Mouse (Mus musculus): ENCODE results near the gene Chchd6. TPM values are rescaled to one million over a fixed set of nuclear protein-coding genes. Genes with fewer than 3 reads are reported as not detected.

The Chchd6 gene
- polyA plus RNA-seq, 1 experiment = 7.4 TPM

GRCm38 (mm10) chr6:89633115-89633514, 37.7 kb upstream of the Chchd6 start:
- H3K4me1 ChIP-seq (ENCODE audit: control insufficient read depth, insufficient read depth, insufficient read length) = peaks cover 4% of the 10 kb centered on the region; the same call in 1 of the 2 replicates
- no peak overlapping the region for H3K4me3 ChIP-seq (ENCODE audit: extremely low read depth, insufficient read depth, insufficient read length)
- no peak for DNase-seq (ENCODE audit: low read depth in 1 of 2, low spot score in 2 of 2)
- no peak overlapping the region for H3K27ac ChIP-seq (ENCODE audit: insufficient read depth, low read length)
- no peaks in the 10 kb centered on the region for H3K36me3 ChIP-seq (ENCODE audit: control insufficient read depth, insufficient read depth, low read length)
- no peak for TF ChIP-seq CTCF (IDR thresholded peaks at IDR 0.05; ENCODE audit: extremely low read depth, insufficient read depth, insufficient read length, insufficient replicate concordance)
- no peak for TF ChIP-seq POLR2A (IDR thresholded peaks at IDR 0.05; ENCODE audit: low read depth, low read length)
- H3K27me3 ChIP-seq (ENCODE audit: control insufficient read depth, insufficient read depth, low read length) = no peaks in the 10 kb centered on the region
- 51% methylated on average over 7 of the region's 7 CpGs for WGBS

DNA sequence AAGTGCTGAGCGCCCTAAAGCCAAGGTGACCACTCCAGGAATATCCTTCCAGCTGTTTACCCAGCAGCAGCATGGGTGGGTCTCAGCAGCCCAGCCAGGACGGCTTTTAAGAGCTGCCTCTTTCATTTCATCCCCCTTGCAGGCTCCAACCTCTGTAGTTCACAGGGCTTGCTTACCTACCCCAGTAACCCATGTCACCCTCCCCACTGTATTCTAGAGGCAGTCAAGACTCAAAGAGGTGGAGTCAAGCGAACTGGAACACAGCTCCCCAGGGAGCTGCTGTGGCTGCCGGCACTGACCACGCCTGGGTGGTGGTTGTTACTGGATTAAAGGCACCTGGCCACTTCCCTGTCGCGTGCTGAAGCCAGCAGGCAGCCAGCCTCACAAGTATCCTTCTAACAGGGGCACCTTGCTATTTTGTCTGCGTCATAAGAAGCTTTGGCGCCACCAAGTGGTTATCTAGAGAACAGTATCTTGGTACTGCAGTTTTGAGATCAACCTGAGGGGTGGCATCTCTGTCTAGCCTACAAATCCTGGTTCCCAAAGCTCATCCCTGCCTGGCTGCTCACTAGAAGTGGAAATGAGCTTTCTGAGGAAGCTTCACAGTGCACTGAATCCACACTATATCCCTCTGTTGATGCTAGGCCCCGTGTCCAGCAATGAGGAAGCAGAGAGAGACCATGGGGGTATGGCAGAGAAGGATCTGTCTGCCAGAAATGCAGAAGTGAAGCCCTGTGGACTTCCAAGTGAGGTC, 36.5 kb upstream of the Chchd6 start:
- no peak overlapping the region for H3K27ac ChIP-seq (ENCODE audit: insufficient read depth, low read length)
- no peak overlapping the region for H3K4me3 ChIP-seq (ENCODE audit: extremely low read depth, insufficient read depth, insufficient read length)
- peak; percentile 71 to 73 for DNase-seq (ENCODE audit: low read depth in 1 of 2, low spot score in 2 of 2)
- H3K4me1 ChIP-seq (ENCODE audit: control insufficient read depth, insufficient read depth, insufficient read length) = peaks cover 4% of the 10 kb centered on the region; the same call in 1 of the 2 replicates
- no peaks in the 10 kb centered on the region for H3K36me3 ChIP-seq (ENCODE audit: control insufficient read depth, insufficient read depth, low read length)
- no peaks in the 10 kb centered on the region for H3K27me3 ChIP-seq (ENCODE audit: control insufficient read depth, insufficient read depth, low read length)
- peak; percentile 46; the same call in 1 of the 2 replicates for TF ChIP-seq CTCF (IDR thresholded peaks at IDR 0.05; ENCODE audit: extremely low read depth, insufficient read depth, insufficient read length, insufficient replicate concordance)
- TF ChIP-seq POLR2A (IDR thresholded peaks at IDR 0.05; ENCODE audit: low read depth, low read length) = no peak
- 12% methylated on average over 10 of the region's 10 CpGs for WGBS

- Histone ChIP-seq H3K4me1 (ENCODE audit: control insufficient read depth, insufficient read depth, insufficient read length) (peaks cover 4% of the 10 kb centered on the region; the same call in 1 of the 2 replicates), H3K27ac (ENCODE audit: insufficient read depth, low read length) (no peak overlapping the region), H3K4me3 (ENCODE audit: extremely low read depth, insufficient read depth, insufficient read length) (no peak overlapping the region), H3K27me3 (ENCODE audit: control insufficient read depth, insufficient read depth, low read length) (no peaks in the 10 kb centered on the region), H3K36me3 (ENCODE audit: control insufficient read depth, insufficient read depth, low read length) (no peaks in the 10 kb centered on the region)
- DNase-seq (ENCODE audit: low read depth in 1 of 2, low spot score in 2 of 2) = no peak
- TF ChIP-seq POLR2A (IDR thresholded peaks at IDR 0.05; ENCODE audit: low read depth, low read length) (no peak), CTCF (IDR thresholded peaks at IDR 0.05; ENCODE audit: extremely low read depth, insufficient read depth, insufficient read length, insufficient replicate concordance) (no peak)
- WGBS = 29% methylated on average over 8 of the region's 8 CpGs
Observed at GRCm38 (mm10) chr6:89628045-89628785, 32.8 kb upstream of the Chchd6 start.

DNA sequence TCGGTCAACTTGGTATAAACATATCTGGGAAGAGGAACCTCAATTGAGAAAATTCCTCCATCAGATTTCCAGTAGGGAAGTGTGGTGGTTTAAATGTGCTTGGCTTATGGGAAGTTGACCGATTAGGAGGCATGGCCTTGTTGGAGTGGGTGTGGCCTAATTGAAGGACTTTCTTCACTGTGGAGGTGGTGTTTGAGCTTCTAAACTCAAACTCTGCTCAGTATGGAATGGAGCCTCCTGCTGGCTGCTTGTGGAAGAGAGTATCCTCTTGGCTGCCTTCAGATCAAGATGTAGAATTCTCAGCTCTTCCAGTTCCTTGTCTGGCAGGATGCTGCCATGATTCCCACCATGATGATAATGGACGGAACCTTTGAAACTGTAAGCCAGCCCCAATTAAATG, 27.2 kb upstream of the Chchd6 start:
- TF ChIP-seq CTCF (IDR thresholded peaks at IDR 0.05; ENCODE audit: extremely low read depth, insufficient read depth, insufficient read length, insufficient replicate concordance) (no peak), POLR2A (IDR thresholded peaks at IDR 0.05; ENCODE audit: low read depth, low read length) (no peak)
- 76% methylated on average over 3 of the region's 3 CpGs for whole genome bisulfite sequencing
- Histone ChIP-seq H3K36me3 (ENCODE audit: control insufficient read depth, insufficient read depth, low read length) (no peaks in the 10 kb centered on the region), H3K27me3 (ENCODE audit: control insufficient read depth, insufficient read depth, low read length) (no peaks in the 10 kb centered on the region), H3K4me3 (ENCODE audit: extremely low read depth, insufficient read depth, insufficient read length) (no peak overlapping the region), H3K27ac (ENCODE audit: insufficient read depth, low read length) (no peak overlapping the region), H3K4me1 (ENCODE audit: control insufficient read depth, insufficient read depth, insufficient read length) (no peaks in the 10 kb centered on the region; the same call in 1 of the 2 replicates)
- DNase-seq (ENCODE audit: low read depth in 1 of 2, low spot score in 2 of 2) = no peak

GRCm38 (mm10) chr6:89615373-89615755, 19.9 kb upstream of the Chchd6 start:
- DNase-seq (ENCODE audit: low read depth in 1 of 2, low spot score in 2 of 2) = no peak
- WGBS = 71% methylated on average over 7 of the region's 7 CpGs
- H3K27me3 ChIP-seq (ENCODE audit: control insufficient read depth, insufficient read depth, low read length) = no peaks in the 10 kb centered on the region

DNA sequence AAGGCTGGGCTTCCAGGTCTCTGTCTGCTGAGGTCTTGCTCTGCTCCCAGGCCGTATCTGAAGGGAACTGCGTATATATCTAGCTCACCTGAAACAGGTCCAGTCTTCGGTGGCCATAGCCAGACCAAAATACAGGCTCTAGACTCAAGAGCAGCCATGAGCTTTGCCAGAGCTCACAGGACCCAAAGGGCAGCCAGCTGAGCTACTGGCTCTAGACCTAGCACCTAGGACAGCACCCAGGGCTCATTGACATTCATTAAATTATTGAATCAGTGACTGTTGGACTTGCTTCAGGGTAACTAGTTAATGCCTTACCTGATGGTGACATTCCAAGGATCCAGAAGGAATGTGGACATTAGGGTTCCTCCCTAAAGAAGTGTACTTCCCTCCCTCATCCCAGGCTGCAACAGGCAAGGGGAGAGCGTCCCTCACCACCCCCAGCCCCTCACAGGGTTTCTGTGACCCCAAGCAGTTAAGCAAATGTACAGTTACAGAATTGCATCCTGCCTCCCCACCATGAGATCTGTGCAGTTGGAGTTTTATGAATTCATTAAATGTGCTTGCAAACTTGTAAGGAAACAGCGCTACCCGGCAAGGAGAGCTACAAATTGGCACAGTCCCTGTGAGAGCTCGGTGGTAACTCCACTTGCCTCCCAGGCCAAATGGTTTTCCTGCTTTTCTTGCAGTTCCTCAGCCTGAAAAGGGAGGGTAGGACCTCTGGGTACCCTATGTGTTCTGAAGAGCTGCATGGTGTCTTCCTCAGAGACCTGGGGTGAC, 19.3 kb upstream of the Chchd6 start:
- Histone ChIP-seq H3K4me1 (ENCODE audit: control insufficient read depth, insufficient read depth, insufficient read length) (no peaks in the 10 kb centered on the region), H3K27me3 (ENCODE audit: control insufficient read depth, insufficient read depth, low read length) (no peaks in the 10 kb centered on the region), H3K4me3 (ENCODE audit: extremely low read depth, insufficient read depth, insufficient read length) (no peak overlapping the region), H3K27ac (ENCODE audit: insufficient read depth, low read length) (no peak overlapping the region), H3K36me3 (ENCODE audit: control insufficient read depth, insufficient read depth, low read length) (no peaks in the 10 kb centered on the region)
- TF ChIP-seq POLR2A (IDR thresholded peaks at IDR 0.05; ENCODE audit: low read depth, low read length) = no peak
- no peak for TF ChIP-seq CTCF (IDR thresholded peaks at IDR 0.05; ENCODE audit: extremely low read depth, insufficient read depth, insufficient read length, insufficient replicate concordance)
- DNase-seq (ENCODE audit: low read depth in 1 of 2, low spot score in 2 of 2) = no peak
- 78% methylated on average over 7 of the region's 7 CpGs for WGBS

More at GRCm38 (mm10) chr6:89615373-89615755, 19.9 kb upstream of the Chchd6 start:
- no peak overlapping the region for H3K27ac ChIP-seq (ENCODE audit: insufficient read depth, low read length)
- H3K4me3 ChIP-seq (ENCODE audit: extremely low read depth, insufficient read depth, insufficient read length) = no peak overlapping the region
- H3K36me3 ChIP-seq (ENCODE audit: control insufficient read depth, insufficient read depth, low read length) = no peaks in the 10 kb centered on the region
- TF ChIP-seq CTCF (IDR thresholded peaks at IDR 0.05; ENCODE audit: extremely low read depth, insufficient read depth, insufficient read length, insufficient replicate concordance) = no peak
- no peaks in the 10 kb centered on the region for H3K4me1 ChIP-seq (ENCODE audit: control insufficient read depth, insufficient read depth, insufficient read length)
